Mouse (Mus musculus): ENCODE data around the gene Leprot.

Gene Leprot

DNA sequence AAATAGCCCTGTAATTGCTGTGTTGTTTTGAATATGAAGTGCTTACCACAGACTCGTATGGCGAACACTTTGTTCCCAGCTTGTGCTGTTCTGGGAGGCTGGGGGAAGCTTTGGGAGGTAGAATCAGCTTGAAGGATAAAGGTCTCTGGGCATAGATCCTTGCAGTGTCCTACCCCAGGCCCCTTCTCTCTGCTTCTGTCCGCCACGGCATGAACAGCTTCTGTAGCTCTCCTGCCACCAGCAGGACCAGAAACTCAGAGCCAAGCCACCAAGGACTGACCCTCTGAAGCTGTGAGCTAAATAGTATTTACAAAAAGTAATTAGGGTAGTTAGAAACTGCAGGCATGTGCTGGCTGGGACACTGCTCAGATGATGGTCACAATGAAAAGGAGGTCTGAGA lies 17.2 kb downstream of the Leprot start:
- no peak for DNase-seq

DNA sequence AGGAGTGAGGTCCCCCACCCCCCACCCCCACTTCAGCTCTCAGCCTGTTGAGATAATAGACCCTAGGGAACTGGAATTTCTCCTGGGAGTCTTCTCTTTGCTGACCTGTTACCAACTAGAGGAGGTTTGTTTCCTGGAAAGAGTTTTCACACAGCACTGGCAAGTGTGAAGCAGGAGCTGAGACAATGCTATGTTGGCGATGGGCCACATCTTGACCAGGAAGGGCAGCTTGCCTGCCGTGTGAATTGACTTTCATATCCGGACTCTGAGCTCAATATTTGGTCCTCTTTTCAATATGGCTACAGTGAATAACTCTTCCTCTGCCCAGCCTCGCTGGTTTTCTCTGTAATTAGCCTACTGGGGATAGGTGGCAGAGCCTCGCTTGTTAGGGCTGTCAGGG lies 21.6 kb downstream of the Leprot start:
- DNase-seq, result no peak

DNA sequence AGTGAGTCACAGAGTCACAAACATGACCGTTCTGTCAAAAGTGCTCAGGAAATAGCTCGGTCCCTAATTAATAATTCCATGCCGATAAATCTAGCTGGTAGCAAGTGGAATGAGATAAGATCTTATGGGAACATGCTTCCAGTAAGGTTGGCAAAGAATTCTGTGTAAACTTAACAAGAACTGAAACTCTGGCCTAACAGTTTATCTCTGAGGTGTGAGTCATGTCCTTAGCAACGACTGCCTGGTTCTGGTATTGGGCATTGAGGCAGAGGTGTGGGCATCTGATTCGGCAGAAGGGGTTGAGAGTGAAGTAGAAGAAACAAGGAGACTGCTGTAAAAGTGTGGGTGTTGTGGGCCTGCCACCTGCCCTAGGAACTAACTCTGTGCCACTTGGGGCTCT lies 22.3 kb downstream of the Leprot start:
- DNase-seq, result no peak

DNA sequence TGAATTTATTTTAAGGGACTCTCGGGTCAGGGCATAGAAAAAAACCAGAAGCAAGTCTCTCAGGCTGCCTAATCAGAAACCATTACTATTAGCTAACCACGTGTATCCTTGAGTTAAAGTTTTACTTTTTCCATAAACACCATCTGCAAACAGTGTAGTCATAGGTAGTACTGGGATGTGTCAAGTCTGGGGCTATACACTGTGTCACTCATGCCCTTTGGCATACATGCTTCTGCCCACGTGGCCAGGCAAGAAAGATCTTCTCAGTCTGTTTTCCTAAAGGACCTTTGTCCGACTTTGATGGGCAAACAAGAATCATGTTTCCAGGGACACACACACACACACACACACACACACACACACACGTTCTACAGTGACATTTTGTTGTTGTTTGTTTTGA lies 27.3 kb downstream of the Leprot start:
- DNase-seq, result no peak

DNA sequence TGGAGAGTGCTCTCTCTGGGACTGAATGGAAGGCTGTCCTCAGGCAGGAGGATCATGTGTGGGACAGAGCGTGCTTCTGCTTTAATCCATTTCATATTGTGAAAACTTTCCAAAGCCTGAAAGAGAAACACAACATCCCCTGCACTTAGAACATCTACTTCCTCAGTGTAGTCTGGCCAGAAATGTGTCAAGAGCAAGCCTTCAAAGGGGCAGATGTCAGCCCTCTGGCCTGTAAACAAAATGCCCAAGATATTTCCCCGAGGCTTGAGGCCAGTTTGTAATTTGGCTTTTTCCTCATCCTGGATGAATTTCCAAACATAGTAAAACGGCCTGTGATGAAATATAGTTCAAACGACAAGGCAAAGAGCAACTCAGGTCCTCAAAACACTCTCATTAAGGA lies 28.2 kb downstream of the Leprot start:
- DNase-seq, result no peak

DNA sequence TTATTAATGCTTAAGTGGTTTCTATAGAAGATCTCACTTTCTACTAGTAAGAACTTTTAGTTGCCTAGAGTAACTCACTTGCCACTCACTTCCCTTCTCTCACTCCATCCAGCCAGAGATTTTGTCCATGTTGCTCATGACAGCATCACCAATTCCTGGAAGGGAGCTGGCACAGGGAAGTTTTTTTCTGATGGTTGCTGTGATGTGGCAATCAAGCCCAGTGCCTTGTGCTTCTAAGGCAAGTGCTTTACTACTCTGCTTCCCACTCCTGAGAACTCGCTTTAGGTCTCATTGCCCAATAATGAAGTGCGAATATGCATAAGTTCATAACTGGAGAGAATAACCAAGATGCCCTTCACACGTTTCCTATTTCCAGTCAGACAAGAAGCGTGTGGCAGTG lies 35.1 kb downstream of the Leprot start:
- DNase-seq, result no peak

DNA sequence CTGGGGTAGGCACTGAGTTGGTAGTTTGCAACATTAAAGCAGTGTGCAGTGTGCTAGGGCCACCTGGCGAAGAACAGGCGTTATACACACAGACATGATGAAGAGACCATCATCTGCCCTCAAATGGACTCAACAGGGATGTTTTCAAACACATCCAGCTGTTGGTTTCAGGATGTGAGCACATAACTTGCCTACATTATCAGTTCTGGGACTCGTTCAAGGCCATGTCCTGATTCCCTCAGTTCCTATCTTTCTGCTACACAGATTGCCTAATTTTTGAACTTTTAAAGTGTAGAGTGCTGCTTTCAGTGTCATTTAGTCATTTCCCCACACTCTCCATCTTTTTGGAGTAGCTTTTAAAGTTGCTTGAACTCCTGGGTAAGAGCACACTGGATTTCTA lies 35.6 kb downstream of the Leprot start:
- DNase-seq, result no peak

DNA sequence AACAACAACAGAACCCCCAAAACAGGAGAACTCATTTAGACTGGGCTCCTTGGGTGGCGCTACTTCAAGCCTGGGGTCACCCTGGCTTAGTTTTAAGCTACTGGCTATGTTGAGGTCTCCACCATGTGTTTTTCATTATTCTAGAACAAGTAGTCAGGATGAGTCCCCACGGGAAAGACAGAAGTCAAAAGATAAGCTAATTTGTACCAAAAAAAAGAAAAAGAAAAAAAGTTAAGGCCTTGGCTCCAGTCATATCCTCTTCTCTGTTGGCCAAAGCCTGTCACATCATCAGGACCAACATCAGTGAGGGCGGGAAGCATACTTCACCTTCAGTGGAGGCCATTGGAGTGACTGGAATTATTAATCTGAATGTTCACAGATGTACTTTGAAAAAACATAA lies 37.3 kb downstream of the Leprot start:
- no peak for DNase-seq

DNA sequence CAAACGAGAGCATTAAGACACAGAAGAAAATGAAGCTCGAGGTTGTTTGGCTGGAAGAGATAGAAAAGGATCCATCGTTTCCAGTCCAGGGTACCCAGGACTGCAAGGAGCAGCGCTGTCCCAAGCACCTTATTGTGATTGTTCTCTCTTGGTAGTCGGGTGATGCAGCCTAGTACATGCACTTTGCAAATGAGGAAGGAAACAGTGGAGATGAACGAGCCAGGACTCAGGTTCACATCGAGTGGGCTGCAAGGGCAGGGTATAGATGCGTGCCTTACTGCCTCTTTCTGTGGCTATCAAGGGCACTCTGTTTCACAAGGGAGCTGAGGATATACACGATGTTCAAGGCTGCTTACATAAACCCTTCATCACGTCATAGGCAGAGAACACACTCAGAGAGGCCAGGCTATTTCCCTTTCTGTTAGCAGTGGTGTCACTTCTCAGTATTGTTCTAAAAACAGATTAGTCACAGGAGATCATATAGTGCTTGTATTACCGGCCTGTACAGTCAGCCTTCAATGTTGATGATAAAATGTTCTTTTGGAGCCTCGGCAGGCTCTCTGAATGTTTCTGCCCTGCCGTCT lies 38.8 kb downstream of the Leprot start:
- DNase-seq, result no peak

DNA sequence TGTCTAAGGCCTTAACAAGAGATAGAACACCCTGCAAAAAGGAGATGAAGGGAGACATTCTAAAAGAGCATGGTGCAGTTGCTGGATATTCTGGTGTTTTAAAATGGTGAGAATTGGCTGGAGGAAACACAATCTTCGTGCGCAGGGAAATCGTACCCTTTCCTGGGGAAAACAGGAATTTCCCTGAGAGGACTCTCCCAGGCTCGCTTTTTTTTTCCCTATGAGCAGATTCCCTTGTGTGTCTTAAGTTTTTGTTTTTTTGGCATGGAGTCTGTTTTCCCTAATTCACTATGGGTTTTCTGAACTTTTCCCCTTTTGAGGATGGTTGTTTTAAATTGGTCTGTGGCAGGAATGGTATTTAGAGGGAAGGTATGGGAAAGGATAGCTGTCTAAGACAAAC lies 41.7 kb downstream of the Leprot start:
- DNase-seq, result no peak

DNA sequence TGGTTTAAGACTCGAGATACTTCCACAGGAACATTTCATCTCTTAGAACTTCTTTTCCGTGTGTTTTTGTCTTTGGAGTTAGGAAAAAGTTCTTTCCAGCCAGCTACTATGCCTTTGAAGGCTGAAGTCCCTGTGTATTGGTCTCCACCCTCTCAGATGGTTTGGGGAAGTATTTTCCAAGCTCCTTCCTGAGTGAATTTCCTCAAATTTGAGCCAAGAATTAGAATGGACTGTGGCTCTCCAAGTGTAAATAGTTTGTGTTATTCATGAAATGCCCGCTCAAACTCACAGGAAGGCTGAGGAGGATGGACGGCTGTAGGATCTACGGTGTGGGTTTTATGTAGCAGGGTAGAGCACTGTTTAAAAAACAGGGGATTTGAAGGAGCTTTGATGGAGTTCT lies 42.1 kb downstream of the Leprot start:
- no peak for DNase-seq

DNA sequence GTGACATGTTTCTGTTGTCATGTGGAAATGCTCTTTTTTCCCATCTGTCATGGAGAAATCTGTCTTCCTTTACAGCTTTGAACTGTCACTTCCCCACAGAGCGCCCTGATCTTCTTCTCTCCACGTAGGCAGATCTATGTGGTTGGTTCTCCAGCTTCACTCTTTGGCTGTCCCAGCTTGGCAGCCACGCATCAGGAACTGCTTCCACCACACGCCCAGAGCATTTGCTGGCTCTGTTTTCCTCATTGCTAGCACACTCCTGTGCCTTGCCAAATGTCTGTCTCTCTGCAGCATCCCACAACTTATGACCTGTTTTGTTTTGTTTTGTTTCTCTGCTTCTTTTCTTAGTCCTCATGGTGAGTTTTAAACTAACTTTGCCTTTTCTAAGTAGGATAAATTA lies 45.4 kb downstream of the Leprot start:
- DNase-seq, result no peak

DNA sequence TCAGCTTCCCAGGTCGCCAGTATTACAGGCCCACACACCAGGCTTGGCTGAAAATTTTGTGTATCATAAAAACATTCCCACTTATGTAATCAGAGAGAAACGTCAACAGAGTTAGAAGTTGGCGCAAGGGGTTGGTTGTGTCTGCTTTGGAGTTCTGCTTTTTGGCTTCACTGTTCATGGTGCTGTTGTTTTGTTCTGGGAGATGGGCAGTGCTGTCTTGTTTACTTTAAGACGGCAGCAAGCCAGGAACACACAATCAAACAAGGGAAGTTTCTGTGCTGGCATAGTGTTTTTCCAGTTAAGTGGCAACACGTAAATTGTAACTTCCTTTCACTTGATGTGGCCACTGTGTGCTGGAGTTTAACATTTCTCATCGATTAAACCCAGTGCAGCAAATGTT lies 47.0 kb downstream of the Leprot start:
- no peak for DNase-seq

DNA sequence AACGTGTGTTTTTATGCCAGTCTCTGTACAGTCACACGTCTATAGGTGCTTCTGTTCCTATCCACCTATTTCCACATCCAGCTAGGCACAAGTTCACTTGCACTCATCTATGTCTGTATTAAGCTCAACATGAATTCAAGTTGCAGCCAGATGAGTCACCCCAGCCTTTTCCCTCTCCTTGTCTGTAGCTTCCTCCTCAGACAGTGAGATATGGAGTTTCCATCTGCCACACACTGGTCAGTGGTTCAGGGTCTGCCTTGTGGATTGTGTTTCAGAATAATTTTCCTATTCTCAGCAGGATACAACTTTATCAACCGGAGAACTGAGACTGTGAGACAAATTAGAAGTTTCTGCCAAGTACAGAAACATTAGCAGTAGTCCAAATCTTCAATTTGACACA lies 49.7 kb downstream of the Leprot start:
- no peak for DNase-seq

DNA sequence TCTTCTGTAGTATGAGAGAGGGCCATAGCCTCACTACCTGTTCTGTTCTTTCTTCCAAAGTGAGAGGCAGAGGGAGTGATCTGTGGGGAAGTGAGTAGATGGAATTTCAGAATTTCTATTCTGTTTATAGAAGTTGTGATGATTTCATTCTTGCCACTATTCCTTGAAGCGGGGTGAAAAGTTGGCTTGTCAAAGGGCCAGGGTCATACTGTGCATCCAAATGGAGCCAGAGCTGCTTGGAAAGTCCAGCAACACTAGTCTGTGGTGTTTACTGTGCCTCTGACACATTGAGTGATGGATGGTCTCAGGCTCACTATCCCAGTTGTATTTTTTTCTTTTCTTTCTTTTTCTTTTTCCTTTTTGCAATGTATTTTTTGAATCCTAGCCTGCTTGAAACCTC lies 51.9 kb downstream of the Leprot start:
- DNase-seq, result no peak

DNA sequence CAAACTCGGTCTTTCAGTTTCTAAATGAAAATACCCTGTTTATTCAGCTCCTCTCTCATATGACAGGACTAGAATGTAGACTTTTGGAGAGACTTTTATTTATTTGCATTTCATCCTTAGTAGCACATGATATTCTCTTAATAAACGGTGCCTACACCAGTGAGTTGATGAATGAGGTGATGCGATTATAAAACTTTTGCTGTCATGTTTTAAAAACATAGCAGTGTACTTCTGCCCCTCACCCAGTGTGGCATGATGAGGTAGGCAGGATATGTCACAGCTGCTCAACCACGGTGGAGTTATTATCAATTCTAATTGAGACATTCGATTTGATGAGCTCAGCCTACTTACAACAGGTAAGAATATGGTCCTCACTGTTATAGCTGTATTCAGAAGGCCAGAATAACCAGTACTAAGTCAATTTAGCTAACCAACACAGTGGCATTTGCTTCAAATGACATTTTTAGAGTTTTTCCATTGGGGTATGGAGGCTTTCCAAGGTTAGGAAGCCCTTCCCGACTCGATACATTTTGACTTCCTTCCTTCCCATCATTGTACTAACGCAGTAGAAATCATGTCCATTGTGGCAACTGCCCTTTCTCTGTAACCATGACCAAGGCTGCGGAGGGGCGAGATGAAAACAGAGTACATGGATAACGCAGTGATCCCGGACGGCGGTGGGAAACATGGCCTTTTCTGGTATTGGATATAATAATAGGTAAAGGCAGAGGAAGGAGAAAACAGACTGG lies 53.5 kb downstream of the Leprot start:
- no peak for DNase-seq

DNA sequence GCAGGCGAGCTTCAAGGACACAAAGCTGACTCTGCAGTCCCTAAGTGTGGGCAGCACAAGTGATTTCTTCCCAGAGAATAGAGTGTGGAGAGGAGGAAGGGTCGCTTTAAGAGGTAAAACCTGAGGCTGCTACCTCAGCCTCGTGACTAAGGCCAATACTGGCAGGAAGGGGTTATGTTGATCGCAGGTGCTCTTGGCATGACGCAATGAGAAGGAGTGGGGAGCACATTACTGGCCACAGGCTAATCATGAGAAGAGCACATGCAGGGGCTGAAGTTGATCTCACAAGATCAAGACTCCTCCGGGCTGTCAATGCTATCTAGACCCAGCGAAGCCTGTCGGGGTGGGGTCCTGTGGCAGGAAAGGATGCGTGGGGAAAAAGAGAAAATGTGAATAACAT lies 57.8 kb downstream of the Leprot start:
- no peak for DNase-seq

DNA sequence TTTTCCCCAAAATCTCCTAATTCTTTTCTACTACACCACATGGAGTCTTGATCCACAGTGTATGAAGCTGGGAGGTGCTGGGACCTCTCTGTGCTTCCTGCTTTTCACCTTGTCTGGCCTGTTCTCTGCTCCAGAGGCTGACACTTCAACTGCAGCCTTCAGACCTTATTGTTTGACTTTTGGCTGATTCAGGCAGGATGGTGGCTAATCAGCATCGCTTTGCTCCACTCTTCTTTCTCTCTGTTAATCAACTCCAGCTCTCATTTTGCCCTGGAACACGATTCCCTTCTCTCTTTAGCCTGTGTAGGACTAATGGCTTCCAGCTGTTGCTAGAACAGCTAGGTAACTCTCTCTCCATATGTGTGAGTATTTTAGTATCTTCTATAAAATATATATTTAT lies 59.7 kb downstream of the Leprot start:
- no peak for DNase-seq

DNA sequence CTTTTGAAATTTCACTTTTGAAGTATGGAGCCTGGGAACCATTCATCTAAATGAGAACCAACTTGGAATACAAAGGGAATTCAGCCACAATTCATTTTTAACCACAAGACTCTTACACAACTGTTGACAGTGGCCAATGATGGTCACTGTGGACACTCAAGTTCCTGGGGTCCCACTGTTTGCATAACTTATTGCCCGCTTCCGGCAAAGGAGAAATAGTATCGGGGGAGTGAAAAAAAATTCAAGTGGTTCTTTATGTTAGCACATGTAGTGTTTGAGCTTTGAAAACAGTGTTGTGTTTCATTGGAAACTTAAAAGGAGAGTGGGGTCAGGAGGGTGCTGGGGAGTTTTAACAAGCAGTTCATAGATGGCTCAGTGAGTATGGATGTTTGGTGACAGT lies 60.4 kb downstream of the Leprot start:
- no peak for DNase-seq

All from right cerebral cortex, postnatal 14 days (tissue).